Mouse (Mus musculus) left cerebral cortex, adult 18-20 months (tissue): ENCODE results near the gene Apol10b. TPM values are rescaled to one million over a fixed set of nuclear protein-coding genes. Genes with fewer than 3 reads are reported as not detected.
A peak's percentile ranks its signal among the peaks of the same experiment; 100 is the strongest.
"Not testable (repeated sequence)": the region's sequence is repeated elsewhere in the genome, so short reads cannot be mapped to it uniquely, and the experiment has no call there.

Source experiments
- DNase-seq, 2 experiments: peaks; one replicate each; pipeline ENCODE4 v3.0.0; 2021 to 2022; ENCODE audit warnings: low spot score in 2 of 2, mixed read lengths in 1 of 2
- long read RNA-seq, 2 experiments: library from polyadenylated mRNA; stranded (forward); transcript quantifications; one replicate each; pipeline ENCODE4 v2.0.0; 2021
- total RNA-seq, 2 experiments: library from RNA; stranded (reverse); gene quantifications; 2 replicates each; pipeline ENCODE4 v1.2.3; 2021

The Apol10b gene
- total RNA-seq = under 1 TPM; 0.19 to 0.26 TPM
- long read RNA-seq, experiment 1 = 0 reads
- long read RNA-seq, experiment 2 = 0 reads

- no peak for DNase-seq
These were observed at the start of gene Apol10b for GRCm38 (mm10) chr15:77595961-77596360. Apol10b (minus strand) TSS chr15:77596125.

GRCm38 (mm10) chr15:77643176-77643575 lies 47.3 kb upstream of the Apol10b start, which contains the start of gene Apol11b:
Apol11b (minus strand) TSS chr15:77643286.
- not testable (repeated sequence) for DNase-seq

- DNase-seq = not testable (repeated sequence)
These were observed 33.9 kb upstream of the Apol10b start for GRCm38 (mm10) chr15:77629822-77630221.

- DNase-seq = not testable (repeated sequence)
These were observed 32.7 kb upstream of the Apol10b start for GRCm38 (mm10) chr15:77628647-77629046.

GRCm38 (mm10) chr15:77626471-77626870 lies 30.5 kb upstream of the Apol10b start:
- DNase-seq = not testable (repeated sequence)

GRCm38 (mm10) chr15:77624710-77625109 lies 28.8 kb upstream of the Apol10b start:
- DNase-seq = no peak

GRCm38 (mm10) chr15:77606069-77606468 lies 10.1 kb upstream of the Apol10b start:
- DNase-seq = no peak

GRCm38 (mm10) chr15:77598958-77599357 lies 3.0 kb upstream of the Apol10b start, which contains the start of gene Gm36245:
Gm36245 (plus strand) TSS chr15:77599258.
- DNase-seq = no peak

GRCm38 (mm10) chr15:77598429-77598828 lies 2.5 kb upstream of the Apol10b start:
- DNase-seq = no peak

- DNase-seq = no peak
These were observed 2.4 kb downstream of the Apol10b start for GRCm38 (mm10) chr15:77593557-77593956.

GRCm38 (mm10) chr15:77590881-77591280 lies 5.0 kb downstream of the Apol10b start:
- DNase-seq = no peak

- DNase-seq = no peak
These were observed 6.9 kb downstream of the Apol10b start for GRCm38 (mm10) chr15:77588981-77589380.

GRCm38 (mm10) chr15:77587026-77587425 lies 8.9 kb downstream of the Apol10b start:
- no peak for DNase-seq

- DNase-seq = peak in 1 of 2 experiments; percentile 2
These were observed 14.2 kb downstream of the Apol10b start for GRCm38 (mm10) chr15:77581681-77582080.

GRCm38 (mm10) chr15:77579311-77579710 lies 16.6 kb downstream of the Apol10b start:
- no peak for DNase-seq

GRCm38 (mm10) chr15:77578801-77579200 lies 17.1 kb downstream of the Apol10b start:
- no peak for DNase-seq

GRCm38 (mm10) chr15:77563219-77563618 lies 32.7 kb downstream of the Apol10b start:
- no peak for DNase-seq

GRCm38 (mm10) chr15:77561792-77562191 lies 34.1 kb downstream of the Apol10b start, which contains the start of gene 1700025B11Rik:
1700025B11Rik (minus strand) TSS chr15:77561892.
- DNase-seq = no peak

GRCm38 (mm10) chr15:77539221-77539620 lies 56.7 kb downstream of the Apol10b start:
- not testable (repeated sequence) for DNase-seq
